Mouse (Mus musculus) bone marrow, adult 2 months (tissue): ENCODE measurements at regions not wholly inside any gene's neighbourhood (a gene's known extent, or its start where the extent isn't known, plus 50 kb on each side); places are given as distances from the start of the nearest gene placed in this dataset.

Experiments used
- H3K27ac ChIP-seq: fragments of 200-500 bp; 2 replicates; pipeline ENCODE4 v1.5.1; 2012; ENCODE audit warnings: low read depth, mild to moderate bottlenecking, control low read depth, inconsistent platforms, low read length; ENCODE audit not compliant: control insufficient read depth, poor library complexity, insufficient read depth
- H3K4me1 ChIP-seq: fragments of 200-500 bp; 2 replicates; pipeline ENCODE4 v1.6.1; 2011; ENCODE audit warnings: low read length; ENCODE audit not compliant: control insufficient read depth, insufficient read depth
- H3K4me3 ChIP-seq: fragments of 200-500 bp; replicated peaks from 2 replicates; pipeline ENCODE3; 2011; ENCODE audit warnings: mild to moderate bottlenecking, low read depth, low read length, control low read depth; ENCODE audit not compliant: control insufficient read depth
- CTCF ChIP-seq: fragments of 200-500 bp; IDR thresholded peaks from 2 replicates; pipeline ENCODE4 v1.5.1; 2011; ENCODE audit warnings: low read length, control low read depth; ENCODE audit not compliant: control insufficient read depth, insufficient read depth
- POLR2A ChIP-seq: fragments of 200-500 bp; IDR thresholded peaks from 2 replicates; pipeline ENCODE4 v1.6.1; 2011; ENCODE audit warnings: low read depth, mild to moderate bottlenecking, control low read depth, low read length, borderline replicate concordance; ENCODE audit not compliant: control insufficient read depth
- WGBS: fragments of 180-500 bp; shearing (Covaris S2); methylation state at CpG from one replicate; pipeline ENCODE4 v1.1.7; 2018; 5-methylcytosine and 5-hydroxymethylcytosine counted together

- TF ChIP-seq POLR2A (no peak), CTCF (no peak)
- H3K4me3 ChIP-seq = no peak overlapping the region
- WGBS = 61% methylated on average over 2 of the region's 2 CpGs
- no peaks in the 10 kb centered on the region for H3K4me1 ChIP-seq
- H3K27ac ChIP-seq = no peak overlapping the region
Measured at GRCm38 (mm10) chr10:46135120-46135748, 557.6 kb downstream of the Hace1 start.

GRCm38 (mm10) chr10:46174035-46174434, 596.4 kb downstream of the Hace1 start:
- no peak overlapping the region for H3K27ac ChIP-seq
- H3K4me3 ChIP-seq = no peak overlapping the region
- H3K4me1 ChIP-seq = no peaks in the 10 kb centered on the region
- WGBS = 61% methylated on average over 2 of the region's 2 CpGs
- TF ChIP-seq POLR2A (no peak), CTCF (no peak)

GRCm38 (mm10) chr10:46185763-46186458, 608.3 kb downstream of the Hace1 start:
- Histone ChIP-seq H3K4me3 (no peak overlapping the region), H3K4me1 (no peaks in the 10 kb centered on the region), H3K27ac (no peak overlapping the region)
- WGBS = 77% methylated on average over 4 of the region's 4 CpGs
- TF ChIP-seq CTCF (no peak), POLR2A (no peak)

- H3K4me1 ChIP-seq = no peaks in the 10 kb centered on the region
- no peak overlapping the region for H3K4me3 ChIP-seq
- H3K27ac ChIP-seq = no peak overlapping the region
- TF ChIP-seq POLR2A = no peak
- no peak for TF ChIP-seq CTCF
Measured at GRCm38 (mm10) chr10:46194143-46194542, 616.5 kb downstream of the Hace1 start.

- 70% methylated on average over 7 of the region's 7 CpGs for WGBS
Measured at GRCm38 (mm10) chr10:46226837-46227402, 649.3 kb downstream of the Hace1 start.

GRCm38 (mm10) chr10:46229608-46230007, 652.0 kb downstream of the Hace1 start:
- H3K4me1 ChIP-seq = no peaks in the 10 kb centered on the region
- TF ChIP-seq POLR2A (no peak), CTCF (no peak)
- no peak overlapping the region for H3K4me3 ChIP-seq
- WGBS = 55% methylated on average over 4 of the region's 4 CpGs
- no peak overlapping the region for H3K27ac ChIP-seq

More at GRCm38 (mm10) chr10:46226837-46227402, 649.3 kb downstream of the Hace1 start:
- H3K4me3 ChIP-seq = no peak overlapping the region
- no peak for TF ChIP-seq POLR2A
- no peak for TF ChIP-seq CTCF
- H3K4me1 ChIP-seq = no peaks in the 10 kb centered on the region
- no peak overlapping the region for H3K27ac ChIP-seq

GRCm38 (mm10) chr10:46235581-46235980, 658.0 kb downstream of the Hace1 start:
- Histone ChIP-seq H3K4me1 (no peaks in the 10 kb centered on the region), H3K27ac (no peak overlapping the region), H3K4me3 (no peak overlapping the region)
- WGBS = 46% methylated on average over 2 of the region's 2 CpGs
- TF ChIP-seq CTCF (no peak), POLR2A (no peak)

- 94% methylated on average over 1 of the region's 1 CpGs for WGBS
- Histone ChIP-seq H3K4me3 (no peak overlapping the region), H3K4me1 (no peaks in the 10 kb centered on the region), H3K27ac (no peak overlapping the region)
- TF ChIP-seq CTCF = no peak
- no peak for TF ChIP-seq POLR2A
Measured at GRCm38 (mm10) chr10:46255575-46255974, 677.9 kb downstream of the Hace1 start.
